Mouse (Mus musculus) testis, adult 2 months (tissue): ENCODE measurements around the gene Clec2i.
"Not testable (repeated sequence)": the region's sequence is repeated elsewhere in the genome, so short reads cannot be mapped to it uniquely, and the experiment has no call there.

Source experiments
- CTCF ChIP-seq: fragments of 200-500 bp; IDR thresholded peaks from 2 replicates; pipeline ENCODE4 v1.5.1; 2012; ENCODE audit warnings: low read depth, mild to moderate bottlenecking, inconsistent platforms, low read length, moderate library complexity; ENCODE audit not compliant: control insufficient read depth, insufficient read depth, insufficient replicate concordance
- POLR2A ChIP-seq: fragments of 200-500 bp; IDR thresholded peaks from 2 replicates; pipeline ENCODE4 v1.6.1; 2012; ENCODE audit warnings: low read depth, mild to moderate bottlenecking, inconsistent platforms, low read length, moderate library complexity; ENCODE audit not compliant: control insufficient read depth

GRCm38 (mm10) chr6:128900796-128901552 lies 13.6 kb downstream of the Clec2i start:
- not testable (repeated sequence) for TF ChIP-seq POLR2A, CTCF
